26 mouse cellular contexts compared by ENCODE assay signal in the genomic region with DNA sequence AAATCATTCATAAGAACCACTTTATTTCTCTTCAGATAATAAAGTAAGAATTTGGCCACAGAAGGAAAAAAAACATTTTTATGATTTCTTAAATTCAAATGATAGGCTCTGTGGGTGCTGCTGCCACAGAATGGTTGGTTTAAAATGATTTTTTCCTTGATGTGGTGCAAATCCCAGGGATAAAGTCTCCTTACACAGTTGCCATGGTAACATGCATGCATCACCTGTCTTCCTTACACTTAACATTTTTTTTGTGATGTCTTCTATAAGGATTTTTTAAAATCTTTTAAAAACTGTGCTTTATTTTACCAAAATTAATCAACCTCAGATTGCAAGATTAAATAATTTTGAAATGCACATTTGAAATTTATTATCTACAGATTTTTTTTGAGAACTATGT.
"Had no signal": no experiment of that assay in that cellular context is flagged by ENCODE, and none has a peak within 500 bp of the region (broad histone marks: within the 10 kb centered on the region; RNA-seq: fewer than 3 reads in every experiment).

No protein-coding gene starts in this region.

- H3K4me1 ChIP-seq: heart, embryonic 10.5 days; heart, embryonic 12.5 days; hindbrain, embryonic 10.5 days; hindbrain, embryonic 13.5 days; hindbrain, embryonic 15.5 days; intestine, embryonic 15.5 days; limb, embryonic 10.5 days; limb, embryonic 12.5 days; liver, embryonic 13.5 days had no signal

- H3K36me3 ChIP-seq: heart, embryonic 10.5 days; heart, embryonic 12.5 days; hindbrain, embryonic 10.5 days; hindbrain, embryonic 13.5 days; hindbrain, embryonic 15.5 days; intestine, embryonic 15.5 days; limb, embryonic 10.5 days; limb, embryonic 12.5 days; liver, embryonic 13.5 days had no signal

- H3K4me3 ChIP-seq: gastrocnemius, adult 2 months; heart, embryonic 10.5 days; heart, embryonic 12.5 days; hindbrain, embryonic 10.5 days; hindbrain, embryonic 13.5 days; hindbrain, embryonic 15.5 days; intestine, embryonic 15.5 days; layer of hippocampus, adult 2 months; left cerebral cortex, adult 2 months; limb, embryonic 10.5 days; limb, embryonic 12.5 days; liver, embryonic 13.5 days had no signal

- H3K4me2 ChIP-seq: heart, embryonic 12.5 days; hindbrain, embryonic 13.5 days; hindbrain, embryonic 15.5 days; intestine, embryonic 15.5 days; limb, embryonic 12.5 days; liver, embryonic 11.5 days; liver, embryonic 13.5 days had no signal

- H3K27me3 ChIP-seq: heart, embryonic 12.5 days; hindbrain, embryonic 13.5 days; hindbrain, embryonic 15.5 days; intestine, embryonic 15.5 days; limb, embryonic 12.5 days; liver, embryonic 13.5 days had no signal

- ATAC-seq: inflammation-experienced regulatory T-cells, adult 6 months; intestine, embryonic 15.5 days; intestine, postnatal 0 days had no signal

- H3K9me3 ChIP-seq: heart, embryonic 10.5 days; heart, embryonic 12.5 days; hindbrain, embryonic 10.5 days; hindbrain, embryonic 13.5 days; hindbrain, embryonic 15.5 days; intestine, embryonic 15.5 days; limb, embryonic 10.5 days; limb, embryonic 12.5 days; liver, embryonic 13.5 days had no signal

- H3K9ac ChIP-seq: heart, embryonic 12.5 days; hindbrain, embryonic 13.5 days; hindbrain, embryonic 15.5 days; intestine, embryonic 15.5 days; limb, embryonic 12.5 days; liver, embryonic 13.5 days had no signal

- H3K27ac ChIP-seq: gastrocnemius, adult 2 months; heart, embryonic 10.5 days; hindbrain, embryonic 10.5 days; hindbrain, embryonic 13.5 days; hindbrain, embryonic 15.5 days; intestine, embryonic 15.5 days; layer of hippocampus, adult 2 months; left cerebral cortex, adult 2 months; limb, embryonic 10.5 days; limb, embryonic 12.5 days; liver, embryonic 13.5 days had no signal

- DNase-seq: gastrocnemius, adult 2 months; gastrocnemius, postnatal 10 days; gastrocnemius, postnatal 25 days; heart, adult 18-20 months; heart, postnatal 10 days; heart, postnatal 4 days; kidney, adult 18-20 months; kidney, adult 8-10 months; kidney, postnatal 10 days; kidney, postnatal 25 days; kidney, postnatal 4 days; liver; liver, embryonic 13.5 days had no signal
